ENCODE assay signal across 7 mouse cellular contexts in genomic region chr12:31948101-31949000, GRCm38 (mm10). TPM values are rescaled to one million over a fixed set of nuclear protein-coding genes. Genes with fewer than 3 reads are reported as not detected.
DNase-seq lines count a peak whose midpoint lies in the region; ATAC-seq and TF ChIP-seq lines count a peak whose summit lies in the region.

No protein-coding gene starts in this region.

- H3K4me2 ChIP-seq in lung, postnatal 0 days (replicated peaks; ENCODE audit: low read depth, low read length) = peak overlapping the region; percentile 68
- peak overlapping the region; percentile 47 for H3K4me2 ChIP-seq in forebrain, embryonic 11.5 days (ENCODE audit: low read depth, low read length, severe bottlenecking)
- H3K4me2 ChIP-seq in limb, embryonic 13.5 days (replicated peaks) = peak overlapping the region; percentile 70
- peak overlapping the region; percentile 58 for H3K4me2 ChIP-seq in stomach, embryonic 14.5 days (replicated peaks; ENCODE audit: low read depth, low read length)

- peak; percentile 13 for DNase-seq in lung, postnatal 0 days (ENCODE audit: low spot score)
- DNase-seq in lung, postnatal 14 days = no peak
- DNase-seq in forebrain, embryonic 11.5 days (ENCODE audit: low spot score) = no peak
- no peak for DNase-seq in T-cell, adult 2 months (ENCODE audit: low spot score)
- DNase-seq in left cerebral cortex, postnatal 36 days (ENCODE audit: low spot score in 2 of 2) = no peak

- no peaks in the 10 kb centered on the region for H3K27me3 ChIP-seq in lung, postnatal 0 days (replicated peaks; ENCODE audit: insufficient read depth, low read length)
- H3K27me3 ChIP-seq in forebrain, embryonic 11.5 days (ENCODE audit: control insufficient read depth, insufficient read depth, low read length) = no peaks in the 10 kb centered on the region
- no peaks in the 10 kb centered on the region for H3K27me3 ChIP-seq in limb, embryonic 13.5 days
- H3K27me3 ChIP-seq in stomach, embryonic 14.5 days (ENCODE audit: control insufficient read depth, insufficient read depth, low read length) = no peaks in the 10 kb centered on the region

- no peak for ATAC-seq in lung, postnatal 0 days
- no peak for ATAC-seq in forebrain, embryonic 11.5 days (replicated peaks; ENCODE audit: low FRiP score)
- no peak for ATAC-seq in limb, embryonic 13.5 days (ENCODE audit: low FRiP score, low read depth)
- ATAC-seq in stomach, embryonic 14.5 days (ENCODE audit: insufficient number of reproducible peaks, insufficient read depth, low FRiP score, low read depth) = no peak

- H3K36me3 ChIP-seq in lung, postnatal 0 days (ENCODE audit: insufficient read depth, low read length) = 0 out of 2 replicates have a peak, but pooled peaks cover 2% of the 10 kb centered on the region
- no peaks in the 10 kb centered on the region for H3K36me3 ChIP-seq in forebrain, embryonic 11.5 days (ENCODE audit: control insufficient read depth, insufficient read depth, low read length)
- H3K36me3 ChIP-seq in limb, embryonic 13.5 days = peaks cover 5% of the 10 kb centered on the region
- H3K36me3 ChIP-seq in stomach, embryonic 14.5 days (ENCODE audit: control insufficient read depth, insufficient read depth, low read length) = peaks cover 6% of the 10 kb centered on the region; the same call in 1 of the 2 replicates

- no peak for TF ChIP-seq EP300 in lung, postnatal 0 days (IDR thresholded peaks at IDR 0.05)

- intact Hi-C loops in left cerebral cortex, postnatal 36 days (cut with DNase I) = no loop called here

- H3K9ac ChIP-seq in lung, postnatal 0 days (replicated peaks; ENCODE audit: low read depth) = peak overlapping the region; percentile 100
- peak overlapping the region; percentile 94 for H3K9ac ChIP-seq in forebrain, embryonic 11.5 days (ENCODE audit: low read length)
- H3K9ac ChIP-seq in limb, embryonic 13.5 days = peak overlapping the region; percentile 93
- peak overlapping the region; percentile 77; the same call in 1 of the 2 replicates for H3K9ac ChIP-seq in stomach, embryonic 14.5 days (replicated peaks; ENCODE audit: low read depth, low read length)

- H3K27ac ChIP-seq in lung, postnatal 0 days (ENCODE audit: low read length) = peak overlapping the region; percentile 100
- peak overlapping the region; percentile 97 for H3K27ac ChIP-seq in forebrain, embryonic 11.5 days (ENCODE audit: low read depth, low read length)
- peak overlapping the region; percentile 99 for H3K27ac ChIP-seq in limb, embryonic 13.5 days
- peak overlapping the region; percentile 99 for H3K27ac ChIP-seq in stomach, embryonic 14.5 days (ENCODE audit: low read length)

- TF ChIP-seq CTCF in lung, postnatal 0 days (IDR thresholded peaks at IDR 0.05) = no peak

- WGBS in lung, postnatal 0 days = 14% methylated on average over 7 of the region's 7 CpGs
- WGBS in forebrain, embryonic 11.5 days = 31% methylated on average over 7 of the region's 7 CpGs
- WGBS in limb, embryonic 13.5 days = 23% methylated on average over 7 of the region's 7 CpGs
- 22% methylated on average over 7 of the region's 7 CpGs for WGBS in stomach, embryonic 14.5 days

- H3K9me3 ChIP-seq in lung, postnatal 0 days (ENCODE audit: low read length) = no peaks in the 10 kb centered on the region
- no peaks in the 10 kb centered on the region for H3K9me3 ChIP-seq in forebrain, embryonic 11.5 days (ENCODE audit: control insufficient read depth, low read length)
- H3K9me3 ChIP-seq in limb, embryonic 13.5 days = no peaks in the 10 kb centered on the region
- H3K9me3 ChIP-seq in stomach, embryonic 14.5 days (ENCODE audit: control insufficient read depth, low read depth, low read length) = no peaks in the 10 kb centered on the region

- peak overlapping the region; percentile 100 for H3K4me3 ChIP-seq in lung, postnatal 0 days (ENCODE audit: low read depth, low read length)
- H3K4me3 ChIP-seq in forebrain, embryonic 11.5 days (ENCODE audit: low read depth, low read length) = peak overlapping the region; percentile 84
- H3K4me3 ChIP-seq in limb, embryonic 13.5 days = peak overlapping the region; percentile 82
- H3K4me3 ChIP-seq in stomach, embryonic 14.5 days (ENCODE audit: low read depth, low read length) = peak overlapping the region; percentile 89

- H3K4me1 ChIP-seq in lung, postnatal 0 days (ENCODE audit: insufficient read depth, low read depth, low read length) = no peaks in the 10 kb centered on the region
- H3K4me1 ChIP-seq in forebrain, embryonic 11.5 days (replicated peaks; ENCODE audit: control insufficient read depth, insufficient read depth, low read length) = no peaks in the 10 kb centered on the region
- peaks cover 9% of the 10 kb centered on the region; the same call in 1 of the 2 replicates for H3K4me1 ChIP-seq in limb, embryonic 13.5 days
- H3K4me1 ChIP-seq in stomach, embryonic 14.5 days (ENCODE audit: control insufficient read depth, insufficient read depth, low read length) = no peaks in the 10 kb centered on the region

RNA-seq across cellular contexts. Expression of gene Hbp1, which starts 2.0 kb away (rescaled TPM):
- polyA plus RNA-seq in lung, postnatal 0 days (2015; fragmentation: Nextera tagmentation; extraction: Ambion mirVana) = 162 and 168 TPM in 2 replicates
- 80.8 and 87.1 TPM in 2 replicates for polyA plus RNA-seq in forebrain, embryonic 11.5 days (2014; fragmentation: Nextera tagmentation; extraction: Ambion mirVana)
- polyA plus RNA-seq in limb, embryonic 13.5 days (2015; fragmentation: Nextera tagmentation; extraction: Ambion mirVana) = 148 and 149 TPM in 2 replicates
- polyA plus RNA-seq in stomach, embryonic 14.5 days (2014; fragmentation: Nextera tagmentation; extraction: Ambion mirVana) = 143 and 153 TPM in 2 replicates
- 10 to 100 TPM; 19.5 to 24.6 TPM for total RNA-seq in left cerebral cortex, postnatal 36 days (2021)
